Mouse (Mus musculus): ENCODE measurements around the gene Stk24.

DNA sequence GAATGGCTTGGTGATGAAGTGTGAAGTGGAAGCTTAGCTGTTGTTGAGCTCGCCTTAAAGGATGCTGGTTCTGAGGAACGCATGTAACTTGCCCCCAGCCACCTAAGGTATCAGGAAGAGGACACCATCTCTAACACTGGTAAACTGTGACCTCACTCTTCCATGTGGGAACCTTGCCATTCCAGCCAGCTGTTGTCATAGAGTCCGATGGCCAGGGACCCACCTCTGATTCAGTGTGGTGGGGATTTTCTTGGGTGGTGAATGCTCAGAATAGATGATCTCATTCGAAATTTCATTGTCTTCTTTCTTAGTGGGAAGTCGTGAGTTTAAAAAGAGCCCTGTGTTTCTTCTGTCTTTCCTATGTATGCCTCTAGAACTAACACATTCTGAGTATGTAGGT, 128.7 kb downstream of the Stk24 start:
- TF ChIP-seq POLR2A (IDR thresholded peaks at IDR 0.05; ENCODE audit: control insufficient read depth in 1 of 2, insufficient read depth in 1 of 2, low read depth in 1 of 2, low read length in 2 of 2, poor library complexity in 1 of 2) (no peak), MEF2A (IDR thresholded peaks at IDR 0.05; ENCODE audit: extremely low read depth, insufficient replicate concordance, low read depth, low read length, poor library complexity, severe bottlenecking) (no peak)
